Mouse (Mus musculus) hindlimb bud, embryonic 11.5 days (tissue): ENCODE data around the gene Pheta1.

Experiments
- DNase-seq: peaks from one replicate; pipeline ENCODE4 v3.0.0-alpha.2; 2012; ENCODE audit warnings: low read depth, low spot score; ENCODE audit errors: extremely low spot score

Pheta1 gene

DNA sequence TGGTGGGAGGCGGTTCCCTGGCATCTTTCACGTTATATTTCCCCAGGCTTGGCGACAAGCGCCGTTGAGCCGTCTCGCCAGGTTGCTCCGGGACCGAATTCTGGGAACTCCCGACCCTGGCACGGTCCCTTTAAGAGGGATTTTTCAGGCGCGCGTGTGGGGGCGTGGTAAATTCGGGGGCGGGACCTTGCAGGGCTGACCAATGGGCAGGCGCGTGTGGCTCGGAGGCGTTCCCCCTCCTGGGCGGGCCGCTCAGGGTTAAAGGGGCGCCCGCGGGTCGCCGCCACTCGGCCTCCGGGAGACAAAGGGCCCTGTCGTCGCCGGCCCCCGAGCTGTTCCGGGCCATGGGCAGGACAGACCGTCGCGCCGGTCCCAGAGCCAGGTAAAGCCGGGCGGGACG lies at the start of gene Pheta1:
Pheta1 (plus strand) TSS at position 242 of the 400 bp plus-strand sequence.
- DNase-seq: no peak

DNA sequence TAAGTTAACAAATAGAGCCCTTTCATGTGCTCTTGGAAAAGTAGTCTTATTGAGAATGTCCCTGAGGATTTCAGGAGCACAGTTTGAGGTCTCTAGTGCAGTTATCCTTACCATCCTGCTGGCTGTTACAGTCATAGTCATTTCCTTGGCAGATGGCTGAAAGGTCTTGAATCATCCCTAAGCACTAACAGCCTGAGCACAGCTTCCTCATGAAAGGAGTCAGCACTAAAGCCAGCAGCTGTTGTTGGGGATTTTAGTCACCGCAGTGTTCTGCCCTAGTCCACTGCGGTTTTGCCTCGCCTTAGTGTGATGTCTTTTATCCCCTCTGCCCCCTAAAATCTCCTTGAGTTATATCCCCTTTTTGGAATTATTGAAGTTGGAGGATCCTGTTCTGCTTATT lies 41.6 kb upstream of the Pheta1 start:
- no peak for DNase-seq

DNA sequence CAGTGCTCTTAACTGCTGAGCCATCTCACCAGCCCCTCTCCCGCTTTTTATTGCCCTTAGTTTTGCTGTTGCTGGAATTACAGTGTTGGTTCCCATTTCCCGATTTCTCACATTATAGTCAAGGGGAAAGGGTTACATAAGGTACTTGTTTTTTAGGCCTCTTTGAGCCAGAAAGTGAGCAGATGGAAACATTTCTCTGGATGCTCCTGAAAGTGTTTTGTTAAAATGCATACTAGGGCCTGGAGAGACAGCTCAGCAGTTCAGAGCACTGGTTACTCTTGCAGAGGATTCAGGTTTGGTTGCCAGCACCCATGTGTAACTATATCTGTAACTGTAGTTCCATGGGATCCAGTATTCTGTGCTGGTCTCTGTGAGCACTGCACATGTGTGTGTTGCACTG lies 40.6 kb upstream of the Pheta1 start:
- DNase-seq: no peak

DNA sequence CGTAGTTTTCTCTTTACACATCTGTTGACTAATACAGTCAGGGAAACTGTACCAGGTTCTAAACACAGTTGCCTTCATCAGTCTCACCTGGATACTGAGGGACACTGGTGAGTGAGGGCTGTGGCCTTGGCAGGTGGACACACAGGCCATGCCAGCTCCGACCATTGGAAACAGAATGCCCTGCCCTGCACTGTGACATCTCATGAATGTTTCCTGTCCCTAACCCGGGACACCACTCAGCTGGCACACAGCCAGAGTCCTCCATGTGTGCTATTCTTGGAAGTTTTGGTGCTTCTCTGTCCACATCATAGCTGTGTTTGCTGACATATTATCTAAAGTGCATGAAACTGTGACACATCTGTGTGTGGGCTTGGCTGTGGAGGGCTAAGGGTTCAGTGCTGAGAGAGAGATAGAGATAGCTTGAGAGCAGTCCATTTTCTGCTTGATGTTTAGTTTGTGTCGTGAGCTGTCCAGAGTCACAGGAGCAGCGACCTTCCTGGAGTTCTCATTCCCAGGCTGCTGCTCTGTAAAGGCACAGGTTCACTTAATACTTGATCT lies 39.0 kb upstream of the Pheta1 start:
- no peak for DNase-seq

DNA sequence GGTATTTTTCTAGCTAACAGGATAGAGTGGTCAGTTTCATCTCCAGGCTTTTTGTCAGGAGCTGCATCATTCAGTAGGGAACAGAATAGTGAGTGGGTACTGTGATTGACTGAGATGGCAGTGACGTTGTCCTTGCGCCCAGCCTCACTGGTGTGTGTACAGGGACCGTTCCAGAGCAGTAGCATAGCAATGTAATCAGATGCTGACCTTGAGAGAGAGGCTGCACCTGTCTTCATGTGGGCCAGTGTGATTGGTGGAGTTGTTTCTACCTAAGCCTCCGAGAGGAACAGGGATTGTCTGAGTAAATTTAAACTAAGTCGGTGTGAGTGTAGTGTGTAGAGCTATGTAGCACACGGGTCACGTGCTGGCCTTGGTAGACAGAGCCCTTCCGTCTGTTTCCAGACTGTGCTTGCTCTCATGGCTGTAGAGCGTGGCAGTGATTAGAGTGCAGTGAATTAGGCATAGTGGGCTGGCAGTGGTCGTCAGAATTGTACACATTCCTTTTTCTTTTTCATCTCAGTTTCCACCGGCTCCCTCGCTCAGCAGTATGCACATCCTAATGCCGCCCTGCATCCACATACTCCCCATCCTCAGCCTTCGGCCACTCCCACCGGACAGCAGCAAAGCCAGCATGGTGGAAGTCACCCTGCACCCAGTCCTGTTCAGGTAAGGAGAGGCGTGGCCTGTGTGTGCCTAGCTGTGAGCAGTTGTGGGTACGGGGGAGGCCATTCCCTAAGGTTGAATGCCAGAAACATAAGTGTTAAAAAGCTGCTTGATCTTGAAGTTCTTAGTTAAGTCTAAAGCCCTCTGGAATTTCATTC lies 38.2 kb upstream of the Pheta1 start:
- no peak for DNase-seq

DNA sequence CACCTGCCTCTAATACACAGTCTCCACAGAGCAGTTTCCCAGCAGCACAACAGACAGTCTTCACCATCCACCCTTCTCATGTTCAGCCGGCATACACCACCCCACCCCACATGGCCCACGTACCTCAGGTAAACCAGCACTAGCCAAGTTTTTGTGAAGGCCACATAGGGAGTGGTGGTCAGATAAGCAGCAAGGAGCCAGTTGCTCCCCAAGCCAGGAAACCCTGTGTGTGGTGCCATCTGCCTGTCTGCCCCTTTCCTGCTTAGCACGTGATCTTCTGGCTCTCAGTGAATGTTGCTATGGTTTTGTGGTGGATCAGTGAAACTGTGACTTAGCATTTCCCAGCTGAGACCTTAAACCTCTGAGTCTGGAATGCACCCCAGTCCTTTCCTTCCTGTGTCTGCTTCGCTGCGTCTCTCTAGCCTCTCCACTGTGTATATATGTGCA lies 37.3 kb upstream of the Pheta1 start:
- no peak for DNase-seq

DNA sequence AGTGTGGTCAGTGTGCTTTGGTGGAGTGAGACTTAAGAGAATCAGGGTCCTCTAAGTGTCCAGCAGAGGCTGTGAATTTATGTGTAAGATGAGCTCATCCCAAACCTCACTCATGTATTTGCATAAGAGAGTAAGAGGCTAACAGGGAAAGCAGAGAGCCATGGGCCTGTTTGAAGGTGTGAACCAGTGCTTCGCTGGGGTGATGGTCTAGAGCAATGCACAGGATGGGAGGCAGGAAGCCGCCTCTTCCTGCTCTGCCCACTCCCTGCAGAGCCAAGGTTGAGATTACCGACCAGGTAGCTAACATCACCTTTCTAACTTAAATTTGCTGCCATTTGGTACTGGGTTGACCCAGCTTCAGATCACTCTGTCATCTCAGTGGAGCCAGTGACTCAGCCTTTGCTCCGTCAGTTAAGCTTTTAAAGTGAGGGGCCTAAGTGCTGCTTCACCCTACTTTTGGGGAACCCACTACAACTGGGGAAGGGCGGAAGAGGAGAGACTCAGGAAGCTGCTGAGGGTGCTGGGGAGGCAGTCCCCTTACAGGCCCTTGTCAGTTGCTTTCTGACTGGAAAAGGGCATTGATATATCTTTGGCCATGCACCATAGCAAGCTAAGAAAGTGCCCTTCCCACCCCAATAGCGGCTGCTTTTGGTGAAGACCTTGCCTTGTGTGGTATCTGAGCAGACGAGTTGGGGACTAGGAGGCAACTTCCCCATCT lies 36.1 kb upstream of the Pheta1 start:
- no peak for DNase-seq

DNA sequence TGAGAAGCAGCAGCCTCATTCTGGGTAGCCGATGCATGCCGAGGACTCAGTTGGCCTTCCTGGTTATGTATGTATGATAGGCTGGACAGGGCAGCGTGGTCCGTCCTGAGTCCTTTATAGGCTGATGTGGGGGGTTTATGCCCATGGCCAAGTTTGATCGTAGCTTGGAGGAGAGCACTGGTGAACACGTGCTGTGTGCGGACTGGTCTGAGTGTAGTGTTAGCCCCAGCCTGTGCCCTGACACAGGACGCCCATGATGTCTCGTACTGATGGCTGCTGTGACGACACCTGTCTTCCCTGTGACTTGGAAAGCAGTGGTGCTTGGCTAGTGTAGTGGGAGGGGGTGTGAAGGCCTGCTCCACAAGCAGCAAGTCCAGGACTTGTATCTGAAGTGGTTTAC lies 35.0 kb upstream of the Pheta1 start:
- no peak for DNase-seq

DNA sequence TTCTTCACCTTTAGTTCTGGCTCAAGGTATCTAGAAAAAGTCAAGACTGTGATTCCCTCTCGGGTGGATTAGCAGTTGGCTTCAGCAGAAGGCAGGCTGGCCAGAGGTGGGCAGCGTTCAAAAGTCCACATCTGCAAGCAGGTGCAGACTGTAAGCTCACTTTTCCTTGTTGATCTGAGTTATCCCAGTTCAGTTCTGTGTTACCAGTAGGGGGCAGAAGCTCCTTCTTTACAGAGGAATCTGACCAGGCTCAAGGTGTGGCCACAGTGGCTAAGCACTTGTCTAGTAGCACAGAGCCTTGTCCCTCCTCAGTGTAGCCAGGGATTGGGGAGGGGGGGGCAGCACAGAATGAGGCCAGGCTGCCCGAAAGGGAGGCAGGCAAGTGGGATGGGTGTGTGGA lies 33.7 kb upstream of the Pheta1 start:
- no peak for DNase-seq

DNA sequence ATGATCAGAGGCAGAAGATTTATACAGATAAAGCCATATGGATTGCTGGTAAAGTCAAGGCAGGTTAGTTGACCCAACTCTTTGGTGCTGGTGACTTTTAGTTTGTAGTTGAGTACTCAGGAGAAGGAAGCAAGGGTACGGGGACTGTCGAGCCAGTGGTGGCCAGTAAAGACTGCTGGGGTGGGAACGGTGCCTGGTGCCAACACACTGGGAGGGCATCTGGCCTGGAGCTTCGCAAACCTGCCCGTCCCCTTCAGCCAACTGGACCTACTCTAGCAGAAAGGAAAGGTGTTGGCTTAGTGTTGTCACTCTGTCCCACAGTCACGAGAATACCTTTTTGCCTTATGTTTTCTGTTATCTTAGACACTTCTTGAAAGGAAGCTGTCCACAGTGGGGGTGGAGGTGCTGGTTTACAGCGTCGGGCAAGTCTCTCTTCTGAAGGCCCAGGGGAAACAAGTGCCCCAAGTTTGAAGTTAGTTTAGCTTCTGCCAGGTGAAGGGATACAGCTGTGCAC lies 32.9 kb upstream of the Pheta1 start:
- DNase-seq: no peak

DNA sequence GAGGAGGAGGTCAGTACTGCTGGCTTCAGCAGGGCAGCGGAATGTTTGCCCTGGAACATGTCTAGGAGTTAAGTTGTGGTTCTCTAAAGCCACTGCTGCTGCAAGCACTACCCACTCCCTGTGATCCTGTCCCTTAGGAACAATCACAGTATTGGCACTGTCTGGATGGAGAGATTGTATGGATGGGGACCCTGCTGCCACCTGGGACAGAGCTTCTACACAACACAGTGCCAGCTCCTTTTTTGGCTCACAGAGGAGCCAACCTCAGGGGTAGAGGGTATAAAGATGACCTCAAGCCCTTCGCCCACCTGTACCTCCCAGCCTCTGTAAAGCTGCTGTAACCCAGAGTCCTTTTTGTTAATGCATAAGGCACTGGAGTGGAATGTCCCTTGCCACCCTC lies 32.2 kb upstream of the Pheta1 start:
- DNase-seq: no peak

DNA sequence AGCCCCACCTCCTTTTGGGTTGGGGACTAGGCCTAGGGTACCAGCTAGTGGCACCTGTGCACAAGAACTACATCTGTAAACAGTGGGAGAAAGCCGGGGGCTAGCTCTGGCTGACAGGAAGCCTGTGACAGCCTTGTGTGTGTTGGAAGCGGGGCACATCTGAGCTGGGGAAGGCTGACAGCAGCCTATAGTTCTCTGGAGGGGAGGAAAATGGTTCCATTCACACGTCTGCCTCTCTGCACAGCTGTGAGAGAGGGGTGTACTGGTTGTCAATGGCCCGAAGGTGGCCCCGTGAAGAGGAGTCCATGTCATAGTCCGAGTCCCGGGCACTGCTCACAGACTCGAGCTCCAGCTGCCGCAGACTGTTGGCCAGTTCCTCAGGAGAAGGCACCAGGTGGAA lies 31.2 kb upstream of the Pheta1 start:
- DNase-seq: no peak

DNA sequence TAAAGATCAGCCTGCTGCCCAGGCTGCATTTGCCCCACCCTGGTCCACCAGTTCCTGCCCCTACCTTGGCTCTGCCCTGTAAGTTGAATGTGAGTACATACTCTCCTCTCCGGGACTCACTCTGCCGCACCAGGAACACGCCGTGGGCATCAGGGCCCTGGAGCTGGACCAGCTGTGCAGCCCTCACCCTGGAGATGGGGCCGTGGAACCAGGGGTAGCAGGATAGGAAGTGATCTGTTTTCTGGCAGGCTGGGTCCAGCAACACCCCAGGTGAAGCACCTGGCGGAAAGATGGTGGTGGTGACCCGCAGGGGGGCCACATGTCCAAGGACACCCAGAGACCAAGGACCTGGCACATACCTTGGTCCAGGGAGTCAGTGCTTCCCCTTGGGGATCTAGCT lies 30.4 kb upstream of the Pheta1 start:
- no peak for DNase-seq

DNA sequence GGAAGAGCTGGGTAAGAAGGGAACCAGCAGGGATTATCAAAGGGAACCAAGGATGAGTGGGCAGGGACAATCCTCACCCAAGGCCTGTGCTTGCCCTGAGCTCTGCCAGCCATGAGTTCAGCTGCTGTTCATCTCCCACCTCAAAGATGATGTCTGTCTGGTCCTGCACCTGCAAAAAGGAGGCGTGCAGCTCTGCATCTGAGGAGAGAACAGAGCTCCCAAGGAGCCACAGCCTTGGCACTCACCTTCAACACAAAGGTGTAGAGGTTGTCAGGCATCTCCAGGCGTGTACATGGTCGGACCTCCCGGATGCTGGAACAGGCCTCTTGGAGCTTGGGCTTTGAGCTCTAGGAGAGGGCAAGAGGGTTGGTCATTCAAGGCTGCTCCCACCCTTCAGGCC lies 29.9 kb upstream of the Pheta1 start:
- no peak for DNase-seq

DNA sequence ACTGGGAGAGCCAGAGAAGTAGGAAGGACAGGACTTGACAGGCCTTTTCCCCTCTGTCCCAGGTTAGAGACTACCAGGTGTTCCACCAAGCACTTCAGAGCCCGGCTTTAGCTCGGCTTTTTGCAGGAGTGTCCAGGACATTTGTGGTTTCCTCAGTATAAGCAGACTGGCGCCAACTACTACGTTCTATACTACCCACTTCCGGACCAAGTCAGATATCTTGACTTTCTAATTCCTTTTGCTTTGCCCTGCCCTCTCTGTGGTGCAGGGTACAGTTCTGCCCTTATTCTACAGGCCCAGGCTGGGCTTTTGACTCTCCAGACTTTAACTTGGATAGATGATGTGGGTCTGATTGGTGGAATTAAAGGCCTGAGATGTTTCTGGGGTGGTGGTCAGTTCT lies 29.2 kb upstream of the Pheta1 start:
- DNase-seq: no peak

DNA sequence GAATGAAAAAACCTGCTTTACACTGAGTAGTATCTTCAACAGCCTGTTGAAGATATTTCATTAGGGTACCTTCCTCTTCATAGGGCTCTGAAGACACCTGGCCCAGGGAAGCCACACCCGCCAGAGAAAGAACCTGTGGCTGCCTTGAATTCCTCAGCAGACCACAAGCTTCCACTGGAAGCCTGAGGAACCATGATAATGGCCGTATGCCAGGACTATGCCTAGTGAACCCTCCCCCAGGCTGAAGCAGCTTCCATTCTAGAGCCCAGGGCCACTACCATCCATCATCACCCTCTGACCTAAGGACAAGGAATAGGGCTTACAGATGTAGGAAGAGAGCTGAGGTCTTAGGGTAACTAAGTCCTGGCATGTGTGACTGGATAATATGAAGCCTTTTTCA lies 28.6 kb upstream of the Pheta1 start:
- no peak for DNase-seq

DNA sequence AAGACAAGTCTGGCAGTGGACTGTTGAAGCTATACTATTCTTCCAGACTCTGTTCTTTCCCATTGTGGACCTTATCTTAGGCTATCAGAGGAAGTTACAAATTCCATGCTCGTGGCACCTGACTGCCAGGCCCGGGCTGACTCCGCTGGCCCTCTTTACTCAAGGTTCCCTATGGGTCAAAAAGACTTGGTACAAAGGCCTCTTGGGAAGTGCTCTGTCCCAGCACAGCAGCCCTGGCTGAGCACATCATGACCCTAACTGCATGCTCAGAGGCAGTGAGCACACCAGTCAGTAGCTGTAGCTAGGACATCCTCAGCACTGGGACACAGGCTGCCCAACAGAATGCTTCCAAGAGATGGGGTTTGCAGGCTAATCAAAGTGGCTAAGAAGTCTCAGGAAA lies 28.1 kb upstream of the Pheta1 start:
- no peak for DNase-seq

DNA sequence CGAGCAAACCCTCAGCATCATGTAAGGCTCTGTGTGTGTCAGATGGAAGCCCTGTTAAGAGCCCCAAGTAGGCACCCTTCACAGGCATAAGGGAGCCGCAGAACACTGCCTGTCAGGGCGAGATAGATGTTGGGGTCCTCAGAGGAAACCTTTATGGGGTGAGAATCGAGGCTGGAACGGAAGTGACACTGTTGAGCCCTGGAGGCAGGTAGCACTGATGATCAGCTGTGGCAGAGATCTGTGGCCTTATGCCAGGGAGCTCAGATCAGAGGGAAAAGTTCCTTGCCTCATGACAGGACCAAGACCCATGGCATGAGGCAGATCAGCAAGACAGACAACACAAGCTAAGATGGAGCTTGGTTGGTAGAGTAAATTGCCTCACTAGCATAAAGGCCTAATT lies 27.7 kb upstream of the Pheta1 start:
- DNase-seq: no peak

DNA sequence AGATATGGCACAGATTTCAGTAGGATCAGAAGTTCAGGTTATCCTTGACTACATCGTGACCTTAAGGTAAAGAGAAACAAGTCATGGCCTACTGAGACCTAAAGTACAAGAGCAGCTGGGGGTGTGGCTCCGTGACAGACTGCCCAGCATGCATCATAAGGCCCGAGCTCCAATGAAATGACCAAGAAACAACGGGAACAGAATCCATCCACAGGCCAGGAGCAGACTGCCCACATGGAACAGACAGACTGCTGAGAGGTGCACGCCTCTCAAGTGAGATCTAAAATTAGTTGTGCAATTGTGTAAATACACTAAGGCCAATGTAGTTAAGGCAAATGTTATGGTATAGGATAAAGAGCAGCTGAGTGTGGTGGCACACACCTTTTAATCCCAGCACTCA lies 27.2 kb upstream of the Pheta1 start:
- no peak for DNase-seq

DNA sequence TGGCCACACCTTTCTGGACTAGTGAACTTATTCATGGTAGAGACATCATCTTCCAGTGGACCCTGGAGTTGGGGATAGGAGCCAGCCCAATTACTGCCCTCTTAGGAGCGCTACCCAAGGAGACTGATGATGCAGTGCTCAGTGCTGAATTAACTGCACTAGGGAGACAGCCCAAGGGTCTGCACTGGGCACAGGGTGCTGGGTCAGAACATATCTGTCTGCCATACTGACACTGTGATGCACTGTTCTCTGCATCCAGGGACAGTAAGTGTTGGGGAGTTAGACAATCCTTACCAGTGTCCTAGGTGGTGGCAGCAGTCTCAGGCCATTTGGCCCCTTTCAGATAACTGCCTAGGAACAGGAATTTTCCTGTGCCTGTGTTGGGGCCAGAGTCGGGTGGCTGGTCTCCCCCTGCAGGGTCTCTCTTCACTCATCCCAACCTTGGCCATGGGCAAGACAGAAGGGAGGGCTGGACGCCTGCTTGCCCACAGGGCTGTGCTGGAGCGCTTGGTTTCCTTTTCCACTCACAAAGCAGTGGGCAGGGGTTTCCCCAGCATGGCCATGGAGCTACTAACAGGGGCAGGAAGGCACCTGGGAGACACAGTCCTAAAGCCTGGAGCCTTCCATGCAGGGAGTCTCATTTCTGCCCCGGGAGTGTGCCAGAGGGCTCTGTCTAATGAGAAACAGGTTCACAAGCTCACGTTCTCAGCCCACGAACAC lies 25.8 kb upstream of the Pheta1 start:
- no peak for DNase-seq

DNA sequence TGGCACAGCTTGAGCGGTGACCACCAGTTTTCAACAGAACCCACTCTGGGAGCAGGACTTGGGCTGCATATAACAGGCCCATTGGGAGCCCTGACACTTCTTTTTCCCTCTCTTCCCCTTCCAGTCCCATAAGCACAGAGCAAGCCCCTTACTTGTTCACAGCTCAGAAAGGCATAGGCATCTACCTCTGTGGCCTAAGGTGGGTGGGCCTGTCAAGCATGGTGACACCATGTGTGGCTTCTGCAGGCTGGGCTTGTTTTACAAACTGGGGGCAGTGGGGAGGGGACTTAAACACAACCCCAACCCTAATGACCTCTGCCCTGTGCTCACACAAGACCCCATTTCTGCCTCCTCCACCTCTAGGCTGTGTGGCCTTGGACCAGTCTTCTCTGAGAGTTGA lies 25.1 kb upstream of the Pheta1 start:
- no peak for DNase-seq
